Mouse (Mus musculus): ENCODE results near the gene Gp1bb. TPM values are rescaled to one million over a fixed set of nuclear protein-coding genes. Genes with fewer than 3 reads are reported as not detected.

The Gp1bb gene
- polyA plus RNA-seq, 1 experiment = 0.44 TPM

DNA sequence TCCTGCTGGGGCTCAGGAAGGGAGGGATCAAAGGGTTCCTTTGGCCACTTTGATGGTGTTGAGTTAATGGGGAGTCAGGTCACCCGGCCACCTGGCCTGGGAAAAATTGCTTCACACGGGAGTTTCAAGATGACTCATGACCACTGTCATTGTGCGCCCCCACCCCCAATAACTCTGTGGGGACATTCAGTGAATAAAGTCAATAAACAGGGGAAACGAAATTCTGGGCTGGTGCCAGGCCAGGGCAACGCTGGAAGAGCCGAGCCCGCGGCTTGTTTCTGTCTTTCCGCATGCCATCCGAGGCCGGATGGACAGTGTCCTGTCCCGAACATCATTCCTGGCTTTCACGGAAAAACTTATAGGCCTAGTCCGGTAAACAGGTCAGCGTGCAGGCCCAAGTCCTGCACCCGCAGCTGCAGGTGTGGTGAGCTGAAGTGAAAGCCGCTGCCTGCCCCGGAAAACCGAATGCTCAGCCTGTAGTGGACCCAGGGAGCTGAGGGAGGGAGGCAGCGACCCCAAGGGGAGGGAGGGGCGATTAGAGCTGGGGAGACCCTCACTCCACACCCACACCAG, 41.1 kb downstream of the Gp1bb start:
- peaks cover 93% of the 10 kb centered on the region for H3K27me3 ChIP-seq (ENCODE audit: control insufficient read depth)
- peaks cover 2% of the 10 kb centered on the region; the same call in 1 of the 2 replicates for H3K9me3 ChIP-seq (ENCODE audit: control insufficient read depth, low read length)
- no peaks in the 10 kb centered on the region for H3K36me3 ChIP-seq (ENCODE audit: control insufficient read depth)
- H3K4me1 ChIP-seq (ENCODE audit: control insufficient read depth) = no peaks in the 10 kb centered on the region
- H3K4me3 ChIP-seq (replicated peaks) = no peak overlapping the region
- TF ChIP-seq GATA1 (IDR thresholded peaks at IDR 0.05; ENCODE audit: low read length) = no peak
- no peak for TF ChIP-seq TAL1 (IDR thresholded peaks at IDR 0.05; ENCODE audit: low read length)

DNA sequence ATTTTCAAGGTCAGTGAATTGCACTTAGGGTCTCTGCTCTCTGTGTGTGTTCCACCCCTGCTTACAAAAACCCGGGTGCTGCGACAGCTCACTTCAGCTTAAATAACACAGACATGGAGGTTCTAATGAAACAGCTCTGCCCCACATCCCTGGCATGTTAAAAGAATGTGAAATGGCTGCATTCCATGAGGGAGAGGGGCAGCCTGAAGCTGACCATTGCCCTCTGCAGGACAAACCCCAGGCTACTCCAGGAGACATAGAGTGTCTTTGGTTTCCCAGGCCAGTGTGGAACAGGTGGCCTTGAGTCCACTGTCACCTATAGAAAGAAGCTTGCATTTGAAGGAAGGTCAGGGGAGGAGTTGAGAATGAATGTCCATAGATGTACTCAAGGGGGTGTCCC, 41.8 kb downstream of the Gp1bb start:
- TF ChIP-seq GATA1 (IDR thresholded peaks at IDR 0.05; ENCODE audit: low read length) (no peak), TAL1 (IDR thresholded peaks at IDR 0.05; ENCODE audit: low read length) (no peak)
- Histone ChIP-seq H3K9me3 (ENCODE audit: control insufficient read depth, low read length) (peaks cover 2% of the 10 kb centered on the region; the same call in 1 of the 2 replicates), H3K4me3 (replicated peaks) (no peak overlapping the region), H3K4me1 (ENCODE audit: control insufficient read depth) (no peaks in the 10 kb centered on the region), H3K36me3 (ENCODE audit: control insufficient read depth) (no peaks in the 10 kb centered on the region), H3K27me3 (ENCODE audit: control insufficient read depth) (peaks cover 85% of the 10 kb centered on the region)

DNA sequence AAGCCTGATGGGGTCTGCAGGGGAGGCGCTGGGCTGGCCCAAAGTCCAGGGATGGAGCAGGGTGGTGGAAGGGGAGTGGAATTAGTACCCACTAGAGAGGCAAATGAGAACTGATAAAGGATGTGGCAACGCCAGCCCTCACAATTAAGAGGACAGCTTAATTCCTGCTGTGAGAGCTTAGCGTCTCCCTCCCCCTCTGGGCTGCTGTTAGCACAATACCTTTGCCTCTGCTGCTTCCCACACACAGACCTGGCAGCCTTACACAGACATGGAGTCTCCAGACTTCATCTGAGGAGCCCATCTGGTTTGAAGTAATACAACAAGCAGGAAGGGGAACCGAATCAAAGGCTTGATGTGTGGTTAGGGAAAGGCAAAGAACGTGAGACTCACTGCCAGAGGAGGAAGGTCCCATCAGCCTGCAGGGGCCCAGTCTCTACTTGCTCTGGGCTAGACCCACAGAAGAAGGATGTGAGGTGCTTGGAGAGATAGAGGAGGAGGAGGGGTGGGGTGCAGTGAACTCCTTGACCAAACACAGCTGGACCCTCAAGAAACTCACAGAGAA, 44.5 kb downstream of the Gp1bb start:
- Histone ChIP-seq H3K9me3 (ENCODE audit: control insufficient read depth, low read length) (peaks cover 2% of the 10 kb centered on the region; the same call in 1 of the 2 replicates), H3K27me3 (ENCODE audit: control insufficient read depth) (peaks cover 66% of the 10 kb centered on the region), H3K4me3 (replicated peaks) (no peak overlapping the region), H3K36me3 (ENCODE audit: control insufficient read depth) (no peaks in the 10 kb centered on the region), H3K4me1 (ENCODE audit: control insufficient read depth) (no peaks in the 10 kb centered on the region)
- TF ChIP-seq TAL1 (IDR thresholded peaks at IDR 0.05; ENCODE audit: low read length) (no peak), GATA1 (IDR thresholded peaks at IDR 0.05; ENCODE audit: low read length) (no peak)

DNA sequence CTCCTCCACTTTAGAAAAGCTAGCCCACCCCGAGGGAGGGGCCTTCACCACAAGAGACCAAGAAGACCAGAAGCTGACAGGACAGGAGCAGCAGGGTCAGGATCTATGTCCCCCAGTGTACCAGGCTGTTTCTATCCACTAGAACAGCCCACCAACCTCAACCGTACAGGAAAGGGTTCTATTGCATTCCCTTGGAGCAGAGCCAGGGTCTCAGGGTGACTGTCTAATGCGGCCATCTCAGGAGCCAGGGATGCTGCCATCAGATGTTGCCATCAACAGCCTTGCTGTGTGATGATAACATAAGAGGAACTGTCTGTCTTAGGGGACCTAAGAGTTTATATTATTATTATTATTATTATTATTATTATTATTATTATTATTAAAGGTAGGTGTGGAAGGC, 45.1 kb downstream of the Gp1bb start:
- Histone ChIP-seq H3K9me3 (ENCODE audit: control insufficient read depth, low read length) (0 out of 2 replicates have a peak, but pooled peaks cover 2% of the 10 kb centered on the region), H3K27me3 (ENCODE audit: control insufficient read depth) (peaks cover 60% of the 10 kb centered on the region), H3K36me3 (ENCODE audit: control insufficient read depth) (no peaks in the 10 kb centered on the region), H3K4me1 (ENCODE audit: control insufficient read depth) (no peaks in the 10 kb centered on the region), H3K4me3 (replicated peaks) (no peak overlapping the region)
- no peak for TF ChIP-seq GATA1 (IDR thresholded peaks at IDR 0.05; ENCODE audit: low read length)
- TF ChIP-seq TAL1 (IDR thresholded peaks at IDR 0.05; ENCODE audit: low read length) = no peak

DNA sequence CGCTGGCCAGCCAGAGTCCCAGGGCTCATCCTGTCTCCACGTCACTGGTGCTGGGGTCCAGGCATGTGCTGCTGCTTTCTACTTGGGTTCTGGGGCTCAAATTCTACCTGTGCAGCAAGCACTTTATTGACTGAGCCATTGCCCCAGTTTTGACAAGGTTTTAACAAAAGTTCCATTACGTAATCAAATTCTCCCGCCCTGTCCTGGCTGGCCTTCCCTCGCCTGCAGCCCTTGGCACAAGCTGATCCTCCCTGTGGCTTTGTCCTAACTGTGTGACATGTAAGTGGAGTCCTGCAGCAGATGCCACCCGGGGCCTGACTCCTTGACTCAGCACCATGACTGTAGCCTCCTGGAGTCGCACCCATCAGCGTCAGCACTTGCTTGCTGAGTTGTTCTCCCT, 48.0 kb downstream of the Gp1bb start:
- Histone ChIP-seq H3K9me3 (ENCODE audit: control insufficient read depth, low read length) (no peaks in the 10 kb centered on the region), H3K4me3 (replicated peaks) (no peak overlapping the region), H3K27me3 (ENCODE audit: control insufficient read depth) (peaks cover 32% of the 10 kb centered on the region), H3K36me3 (ENCODE audit: control insufficient read depth) (no peaks in the 10 kb centered on the region), H3K4me1 (ENCODE audit: control insufficient read depth) (no peaks in the 10 kb centered on the region)
- TF ChIP-seq GATA1 (IDR thresholded peaks at IDR 0.05; ENCODE audit: low read length) = no peak
- no peak for TF ChIP-seq TAL1 (IDR thresholded peaks at IDR 0.05; ENCODE audit: low read length)

Other genes starting within 250 kb of the Gp1bb start
- 16.0 and 18.6 TPM in 2 replicates for gene Txnrd2, start 196.0 kb downstream of the Gp1bb start, polyA plus RNA-seq (2012)
- 7.4 and 19.9 TPM in 2 replicates for gene Comt, start 195.6 kb downstream of the Gp1bb start, polyA plus RNA-seq (2012)
- 0.64 and 0.81 TPM in 2 replicates for gene Gnb1l, start 123.7 kb downstream of the Gp1bb start, polyA plus RNA-seq (2012)
- 0.06 and 0.15 TPM in 2 replicates for gene Rtl10, start 123.5 kb downstream of the Gp1bb start, polyA plus RNA-seq (2012)
- gene Tbx1, start 31.7 kb downstream of the Gp1bb start, polyA plus RNA-seq (2012) = not detected in 2 replicates
- 0.02 TPM in 1 of 2 replicates, not detected in the other for gene Gm49601, start 4.0 kb upstream of the Gp1bb start, polyA plus RNA-seq (2012)
- 0.03 TPM in 1 of 2 replicates, not detected in the other for gene Sept5, start 7.6 kb upstream of the Gp1bb start, polyA plus RNA-seq (2012)
- 0.09 and 0.19 TPM in 2 replicates for gene Cldn5, start 154.4 kb upstream of the Gp1bb start, polyA plus RNA-seq (2012)
- 2.0 and 2.8 TPM in 2 replicates for gene Ufd1, start 189.4 kb upstream of the Gp1bb start, polyA plus RNA-seq (2012)
- 4.8 and 5.3 TPM in 2 replicates for gene Cdc45, start 189.6 kb upstream of the Gp1bb start, polyA plus RNA-seq (2012)
- gene 2510002D24Rik, start 214.2 kb upstream of the Gp1bb start, polyA plus RNA-seq (2012) = 4.2 and 4.5 TPM in 2 replicates
- not detected in 2 replicates for gene Gm28539, start 214.2 kb upstream of the Gp1bb start, polyA plus RNA-seq (2012)

Measured in erythroblast, embryonic 14.5 days (primary cell).